Mouse (Mus musculus) frontal cortex, postnatal 10 days (tissue): Measurements from ENCODE around the gene Gbx2.

ENCODE experiments used
- DNase-seq, 2 experiments: peaks; one replicate each; pipeline ENCODE4 v3.0.0; 2022; ENCODE audit warnings: low spot score in 2 of 2, mixed read lengths in 1 of 2

The Gbx2 gene

DNA sequence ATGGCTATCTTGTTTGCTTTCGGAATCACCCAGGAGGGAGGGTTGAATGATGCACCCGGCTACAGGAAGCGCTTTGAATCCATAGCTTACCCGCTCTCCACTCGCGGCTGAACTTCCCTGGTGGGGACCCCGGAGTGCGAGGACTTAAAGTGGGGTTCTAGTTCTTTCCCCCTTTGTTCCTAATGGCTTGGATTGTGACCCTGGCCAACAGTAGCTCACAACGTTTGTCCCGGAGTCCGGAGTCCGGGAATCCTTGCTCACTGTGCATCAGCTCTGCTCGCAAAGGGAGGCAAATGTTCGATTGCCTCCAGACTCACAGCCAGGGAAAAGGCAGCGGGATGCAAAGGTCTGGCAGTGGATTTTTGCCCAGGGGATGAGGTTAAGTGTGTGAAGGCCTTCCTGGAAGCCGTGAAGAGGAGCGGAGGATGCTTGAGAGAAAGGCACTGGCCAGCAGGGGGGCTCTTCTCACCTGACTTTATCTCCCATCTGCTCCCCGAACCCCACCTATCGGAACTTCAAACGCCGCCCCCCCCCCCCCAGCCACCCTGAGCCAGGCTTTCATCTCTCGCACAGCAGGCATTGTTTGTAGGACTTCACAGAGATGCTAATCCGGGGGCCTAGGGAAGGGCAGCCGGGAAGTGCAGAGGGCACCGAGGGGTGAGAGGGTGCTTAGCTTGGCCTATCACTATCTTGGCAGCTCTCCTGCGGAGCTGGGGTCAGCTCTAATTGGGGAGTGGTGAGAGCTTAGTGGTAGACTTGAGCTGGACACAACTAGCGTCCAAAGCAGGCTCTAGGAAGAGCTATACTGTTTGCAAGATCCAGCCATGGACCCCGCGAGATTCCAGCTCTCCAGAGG is 4.7 kb upstream of the Gbx2 start:
- no peak for DNase-seq

DNA sequence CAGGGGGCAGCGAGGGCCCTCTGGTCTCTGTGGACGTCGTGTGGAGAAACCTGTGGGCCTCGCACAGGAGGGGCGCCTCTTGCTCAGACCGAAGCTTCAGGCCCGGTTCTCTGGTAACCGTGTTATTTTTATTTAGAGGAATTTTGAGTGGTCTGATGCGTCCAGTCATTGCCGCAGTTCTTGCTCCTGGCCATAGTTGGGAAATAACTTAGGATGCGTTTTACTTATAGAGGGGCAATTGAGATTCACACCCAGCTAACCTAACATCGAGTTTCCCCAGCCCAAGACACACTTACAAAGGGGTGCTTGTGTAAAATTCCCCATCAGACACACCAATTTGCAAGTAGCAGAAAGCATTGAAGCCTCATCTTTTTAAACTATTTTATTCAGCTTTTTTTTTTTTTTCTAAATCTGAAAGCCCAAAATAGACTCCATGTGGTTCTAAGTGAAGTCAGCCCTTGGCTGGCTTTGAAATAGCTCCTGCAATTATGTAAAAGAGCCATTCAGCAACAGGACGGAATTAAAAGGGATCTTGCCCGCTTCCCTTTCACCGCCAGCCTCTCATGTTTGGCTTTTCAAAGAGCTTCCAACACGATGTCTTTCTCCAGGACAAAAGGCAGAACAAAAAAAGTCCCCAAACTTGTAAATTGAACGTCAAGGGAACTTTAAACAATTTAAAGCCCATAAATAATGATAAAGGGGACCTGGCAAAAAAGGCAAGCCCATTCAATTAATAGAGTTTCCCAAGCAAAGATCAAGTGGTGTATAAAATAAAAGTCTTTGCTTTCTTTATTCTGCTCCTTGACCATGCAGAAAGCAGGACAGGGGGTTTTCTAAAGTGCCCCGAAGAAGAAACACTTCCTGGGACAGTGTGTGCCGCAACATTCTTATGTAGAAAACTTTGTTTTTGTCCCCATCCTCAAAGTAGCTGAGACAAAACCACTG is 3.6 kb upstream of the Gbx2 start:
- no peak for DNase-seq

DNA sequence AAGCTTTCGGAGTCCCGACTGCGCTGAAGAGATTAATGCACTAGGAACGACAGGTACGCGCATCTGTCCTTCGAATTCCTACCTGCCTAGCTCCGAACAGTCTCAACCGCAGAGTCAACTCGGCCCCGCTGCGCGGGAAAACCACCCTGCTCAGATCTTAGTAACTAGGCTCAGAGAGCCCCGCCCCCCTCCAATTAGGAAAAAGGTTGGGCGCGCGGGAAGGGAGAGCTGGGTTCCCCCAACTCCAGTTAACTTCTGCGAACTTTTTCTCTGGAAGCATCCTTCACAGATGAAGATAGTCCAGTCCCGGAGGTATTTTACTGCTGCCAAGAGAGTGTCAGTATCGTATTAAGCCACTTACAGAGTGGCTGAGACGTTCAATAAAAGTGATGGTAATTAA is 2.8 kb upstream of the Gbx2 start:
- no peak for DNase-seq

DNA sequence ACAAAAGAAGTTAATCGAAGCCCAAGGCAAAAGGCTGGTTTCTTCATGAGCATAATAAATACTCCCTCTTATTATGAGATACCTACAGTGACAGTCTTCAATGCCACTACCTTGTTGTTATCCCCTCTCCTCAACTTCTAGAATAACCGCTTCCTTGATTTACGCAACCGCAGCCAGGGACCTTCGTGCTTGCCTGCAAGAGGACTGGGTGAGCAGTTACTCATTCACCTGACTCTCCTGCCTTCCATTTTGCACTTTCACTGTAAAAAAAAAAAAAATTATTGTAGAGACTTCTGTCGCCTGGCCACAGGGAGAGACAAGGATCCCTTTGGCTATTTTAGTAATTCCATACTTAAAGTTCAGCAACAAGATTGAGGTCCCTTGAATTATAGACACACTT is 2.0 kb upstream of the Gbx2 start:
- no peak for DNase-seq

DNA sequence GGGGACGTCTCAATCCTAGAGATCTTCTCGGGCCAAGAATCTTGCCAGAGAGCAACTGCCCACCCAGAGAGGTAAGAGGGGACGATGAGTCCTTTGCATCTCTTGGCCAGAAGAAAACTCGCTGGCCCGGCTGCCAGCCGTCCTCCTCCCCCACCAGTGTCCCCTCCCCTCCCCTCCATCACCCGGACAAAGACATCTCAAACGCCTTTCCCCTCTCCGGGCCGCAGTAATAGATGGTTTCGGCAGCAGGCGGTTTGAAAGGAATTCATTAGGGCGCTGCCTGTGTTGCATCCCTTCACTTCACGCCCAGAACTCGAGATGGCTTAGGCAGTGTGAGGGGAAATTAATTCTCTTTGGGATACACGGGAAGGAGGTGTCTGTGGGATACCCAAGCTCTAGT is 1.6 kb upstream of the Gbx2 start:
- no peak for DNase-seq

DNA sequence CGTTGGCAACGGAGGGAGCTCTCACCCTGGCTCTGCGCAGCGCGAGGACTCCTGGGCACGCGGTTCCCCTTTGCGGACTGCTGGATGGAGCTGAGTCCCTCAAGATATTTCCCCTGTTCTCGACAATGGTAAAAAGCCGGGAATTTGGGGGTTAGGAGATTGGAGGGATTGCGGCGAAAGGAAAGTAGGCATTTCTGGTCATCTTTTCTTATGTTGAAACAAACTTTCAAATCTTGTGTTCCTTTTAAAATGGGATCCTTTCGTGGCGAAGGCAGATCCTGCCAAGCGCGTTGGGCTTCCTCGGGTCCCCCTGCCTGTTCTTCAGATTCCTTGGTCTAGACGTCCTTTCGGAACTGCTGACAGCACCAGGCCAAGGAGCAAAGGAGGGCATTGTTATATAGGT is 1.0 kb upstream of the Gbx2 start:
- DNase-seq = no peak

DNA sequence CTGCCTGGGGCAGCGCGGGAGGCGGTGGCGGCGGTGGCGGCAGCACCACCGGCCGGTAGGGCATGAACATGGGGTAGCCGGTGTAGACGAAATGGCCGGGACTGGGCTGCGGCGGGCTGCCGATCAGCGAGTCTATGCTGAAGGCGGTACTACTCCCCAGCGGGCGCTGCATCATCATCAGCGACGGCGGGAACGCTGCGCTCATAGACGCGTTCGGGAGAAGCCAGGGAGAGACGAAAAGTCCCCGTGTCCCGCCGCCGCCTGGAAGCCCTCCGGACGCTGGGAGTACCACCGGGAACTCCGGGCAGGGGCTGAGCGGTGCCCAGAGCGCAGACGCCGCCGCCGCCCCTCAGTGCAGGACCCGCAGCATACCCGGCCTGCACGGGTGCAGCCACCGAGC is 428 bp downstream of the Gbx2 start:
- no peak for DNase-seq

DNA sequence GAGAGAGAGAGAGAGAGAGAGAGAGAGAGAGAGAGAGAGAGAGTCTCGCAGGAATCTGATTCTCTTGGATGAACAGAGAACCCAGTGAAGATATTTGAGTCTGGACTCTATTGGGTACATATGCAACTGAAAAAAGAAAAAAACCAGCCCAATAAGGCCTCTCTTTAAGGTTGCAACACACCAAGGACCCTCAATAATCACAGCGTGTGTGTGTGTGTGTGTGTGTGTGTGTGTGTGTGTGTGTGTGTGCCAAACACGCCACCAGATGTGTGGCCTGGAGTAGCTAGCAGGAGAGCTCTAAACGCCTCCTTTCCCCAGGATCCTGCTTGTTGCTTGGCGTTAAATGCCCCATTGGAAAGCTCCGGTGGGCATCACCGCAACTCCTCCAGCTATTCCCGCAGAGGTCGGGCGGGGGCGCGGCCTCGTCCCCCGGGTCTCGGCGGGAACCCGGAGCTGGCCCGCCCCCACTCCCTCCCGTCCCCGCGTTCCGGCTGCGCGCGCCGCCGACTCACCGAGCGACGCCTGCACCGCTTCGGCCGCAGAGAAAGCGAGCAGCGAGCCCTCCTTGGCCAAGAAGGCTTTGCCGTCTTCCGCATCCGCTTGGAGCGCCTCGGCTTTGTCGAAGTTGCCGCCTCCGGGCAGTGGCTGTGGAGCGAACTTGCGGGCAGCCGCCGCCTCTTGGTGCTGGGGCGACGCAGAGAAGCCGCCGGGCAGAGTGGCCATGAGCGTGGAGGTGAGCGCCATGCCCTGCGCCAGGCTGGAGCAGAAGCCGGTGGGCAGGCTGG is 1.1 kb downstream of the Gbx2 start:
- DNase-seq = no peak

DNA sequence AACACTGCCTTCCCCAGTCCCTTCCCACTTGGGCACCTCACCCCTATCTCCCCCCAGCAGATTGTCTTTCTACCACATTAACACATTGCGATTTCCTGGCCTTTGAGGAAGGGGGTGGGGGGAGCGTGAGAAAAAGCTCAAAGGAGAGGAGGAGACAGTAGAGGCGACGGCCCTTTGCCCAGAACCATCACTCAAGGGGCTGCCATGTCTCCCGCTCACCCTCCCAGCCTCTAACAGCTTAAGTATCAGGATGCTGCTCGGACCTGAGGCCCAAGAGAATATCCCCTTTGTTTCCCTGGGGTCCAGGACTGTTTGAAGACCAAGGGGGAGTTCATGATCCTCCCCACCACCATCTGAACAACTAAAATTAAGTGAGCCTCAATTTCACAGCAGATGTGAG is 1.8 kb downstream of the Gbx2 start:
- no peak for DNase-seq

DNA sequence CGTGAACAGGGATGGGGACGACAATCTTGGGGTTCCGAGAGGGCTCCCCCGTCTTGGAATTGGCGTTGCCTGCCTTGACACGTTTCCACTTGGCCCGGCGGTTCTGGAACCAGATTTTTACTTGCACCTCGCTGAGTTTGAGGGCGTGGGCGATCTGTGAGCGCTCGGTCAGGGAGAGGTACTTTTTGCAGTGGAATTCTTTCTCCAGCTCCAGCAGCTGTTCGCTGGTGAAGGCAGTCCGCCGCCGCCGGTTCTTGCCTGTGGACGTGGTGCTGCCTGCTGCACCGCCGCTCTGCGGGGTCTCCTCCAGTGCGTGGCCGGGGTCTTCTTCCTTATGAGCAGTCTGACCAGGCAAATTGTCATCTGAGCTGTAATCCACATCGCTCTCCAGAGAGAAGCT is 2.3 kb downstream of the Gbx2 start:
- DNase-seq = no peak

DNA sequence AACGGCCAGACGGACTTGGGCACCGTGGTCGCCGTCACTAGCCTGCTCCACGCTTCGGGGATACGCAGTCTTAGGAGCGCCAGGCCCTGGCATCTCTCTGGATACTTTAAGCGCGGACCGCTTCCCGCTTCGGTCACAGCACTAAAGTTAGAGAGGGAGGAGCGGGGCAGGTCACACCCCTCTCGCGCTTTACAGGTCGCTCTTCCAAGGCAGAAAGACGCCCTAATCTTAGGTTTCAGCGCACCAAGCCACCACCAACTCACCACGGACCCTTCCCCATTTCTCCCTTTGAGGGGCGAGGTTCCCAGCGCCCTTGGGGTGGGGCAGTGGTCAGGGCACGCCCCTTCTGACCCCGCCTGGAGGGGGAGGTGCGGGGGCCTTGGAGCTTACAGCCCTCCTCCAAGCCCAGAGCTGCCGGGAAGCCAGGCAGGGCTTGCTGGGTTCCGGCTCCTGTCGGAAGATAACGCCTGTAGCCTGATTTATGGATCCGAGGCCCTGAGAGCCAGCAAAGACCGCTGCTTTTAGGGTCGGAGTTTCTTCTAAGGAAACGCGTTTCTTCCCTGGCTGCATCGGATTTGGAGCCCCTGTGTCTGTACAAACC is 3.8 kb downstream of the Gbx2 start:
- DNase-seq = no peak

DNA sequence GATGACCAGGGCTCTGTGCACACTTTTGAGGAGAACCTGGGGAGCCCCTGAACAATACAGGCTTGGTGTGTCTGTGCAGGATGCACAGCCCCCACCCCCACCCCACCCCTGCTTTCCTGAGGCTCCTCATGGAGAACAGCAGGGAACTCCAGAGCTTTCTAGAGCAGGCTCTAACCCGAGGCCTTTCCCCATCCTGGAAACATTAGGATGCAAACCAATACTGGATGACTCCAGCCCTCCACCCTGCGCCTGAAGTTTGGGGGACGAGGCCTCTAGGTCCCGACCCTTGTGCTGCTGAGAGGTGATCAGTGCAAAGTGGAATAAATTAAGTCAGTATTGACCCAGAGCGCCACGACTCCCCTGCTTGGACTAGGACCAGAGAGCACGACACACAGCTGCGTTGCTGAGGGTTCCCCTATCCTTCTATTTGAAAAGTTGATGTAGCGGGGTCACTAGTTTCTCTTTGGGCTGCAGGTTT is 4.4 kb downstream of the Gbx2 start:
- DNase-seq = no peak

DNA sequence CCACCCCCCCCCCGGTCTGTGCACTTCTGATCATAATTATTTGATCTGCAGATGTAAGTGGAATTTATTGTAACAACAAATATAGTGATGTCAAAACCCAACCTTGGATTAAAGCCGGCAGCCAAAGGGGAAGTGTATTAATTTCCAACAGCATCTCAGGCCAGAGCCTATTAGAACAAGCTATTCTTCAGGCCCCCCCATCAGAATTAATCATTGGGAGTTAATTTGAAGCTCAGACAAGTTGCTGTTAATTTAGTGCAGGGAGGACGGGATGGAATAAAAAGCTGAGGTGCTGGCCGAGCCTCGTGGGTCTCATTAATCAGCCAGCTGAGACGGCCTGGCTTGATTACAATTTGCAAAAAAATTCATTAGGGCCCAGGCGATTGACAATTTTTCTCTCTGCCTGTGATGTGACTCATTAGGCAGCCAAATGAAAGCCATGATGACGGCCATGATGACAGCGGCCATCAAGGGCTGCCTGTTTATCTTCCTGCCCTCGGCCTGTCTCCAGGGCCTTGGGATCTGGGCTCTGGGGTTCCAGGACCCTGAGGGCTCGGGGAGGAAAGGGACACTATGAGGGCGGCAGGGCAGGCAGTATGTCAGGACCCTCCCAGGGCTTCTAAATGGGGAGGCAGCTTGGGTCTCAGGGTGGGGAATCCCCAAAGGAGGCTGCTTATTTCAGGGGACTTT is 5.3 kb downstream of the Gbx2 start:
- DNase-seq = no peak

DNA sequence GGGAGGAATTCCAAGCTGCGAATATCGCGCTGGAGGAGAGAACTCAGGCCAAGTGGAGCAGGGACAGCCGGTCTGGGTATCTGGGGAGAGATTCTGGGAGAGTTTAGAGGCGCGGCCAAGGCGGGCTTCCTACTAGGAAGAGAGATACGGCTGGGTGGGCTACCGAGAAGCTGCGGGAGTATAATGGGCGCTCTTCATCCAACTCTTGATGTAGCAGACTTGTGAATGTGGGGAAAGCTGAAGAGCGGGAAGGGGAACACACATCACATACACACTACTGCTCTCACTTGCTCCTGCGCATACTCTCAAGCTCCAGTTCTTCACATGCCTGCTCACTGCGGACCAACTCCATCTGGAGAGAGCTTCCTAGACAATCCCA is 7.3 kb downstream of the Gbx2 start:
- DNase-seq = no peak

DNA sequence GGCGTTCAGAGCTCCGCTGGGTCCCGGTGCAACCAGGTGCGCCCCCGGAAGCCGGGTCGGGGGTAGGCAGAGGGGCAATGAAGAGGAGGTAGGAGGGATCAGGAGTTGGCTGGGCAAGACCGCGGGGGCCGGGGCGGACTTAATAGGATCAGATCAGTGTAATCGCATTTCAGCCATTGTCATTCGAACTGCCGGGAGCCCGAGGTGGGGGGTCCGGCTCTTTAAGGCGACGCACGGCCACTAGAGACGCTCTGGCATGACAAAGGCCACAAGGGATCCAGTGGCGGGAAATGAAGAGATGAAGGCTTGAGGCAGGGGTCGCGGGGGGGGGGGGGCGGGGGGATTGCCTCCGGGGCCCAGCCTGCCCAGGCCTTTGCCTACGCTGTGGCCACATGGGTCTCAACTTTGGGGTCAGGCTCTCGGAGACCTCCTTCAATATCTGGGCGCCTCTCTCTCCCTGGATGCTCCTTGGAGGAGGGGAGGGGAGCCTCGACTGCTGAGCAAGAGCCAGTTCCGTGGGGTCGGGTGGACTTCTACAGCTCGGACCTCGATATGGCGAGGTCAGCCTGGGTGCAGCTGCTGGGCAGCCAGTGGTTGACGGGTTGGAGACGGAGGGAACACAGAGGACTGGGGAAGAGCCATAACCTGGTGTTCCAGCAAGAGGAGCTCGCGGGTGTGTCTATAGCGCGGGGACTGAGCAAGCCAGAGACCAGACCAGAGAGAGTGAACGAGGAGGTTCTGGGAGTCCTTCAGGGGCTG is 7.9 kb downstream of the Gbx2 start:
- DNase-seq = no peak

DNA sequence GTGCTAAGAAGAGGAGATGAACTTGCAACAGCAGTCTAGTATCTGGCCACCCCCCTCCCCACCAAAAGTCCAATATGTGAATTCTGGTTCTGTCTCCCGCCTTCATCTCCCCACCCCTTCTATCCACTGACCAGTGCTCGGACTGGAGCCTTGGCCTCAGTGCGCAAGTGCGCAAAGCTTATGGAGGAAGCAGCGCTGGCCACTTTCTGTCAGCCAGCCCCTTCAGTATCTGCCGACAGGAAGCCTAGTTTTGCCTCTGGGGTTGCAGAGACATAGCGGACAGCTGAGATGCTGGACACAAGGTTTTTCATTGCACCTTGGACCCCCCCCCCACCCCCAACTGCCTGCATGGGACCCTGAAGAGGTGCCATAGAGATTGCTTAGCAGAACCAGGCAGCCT is 8.7 kb downstream of the Gbx2 start:
- DNase-seq = no peak

DNA sequence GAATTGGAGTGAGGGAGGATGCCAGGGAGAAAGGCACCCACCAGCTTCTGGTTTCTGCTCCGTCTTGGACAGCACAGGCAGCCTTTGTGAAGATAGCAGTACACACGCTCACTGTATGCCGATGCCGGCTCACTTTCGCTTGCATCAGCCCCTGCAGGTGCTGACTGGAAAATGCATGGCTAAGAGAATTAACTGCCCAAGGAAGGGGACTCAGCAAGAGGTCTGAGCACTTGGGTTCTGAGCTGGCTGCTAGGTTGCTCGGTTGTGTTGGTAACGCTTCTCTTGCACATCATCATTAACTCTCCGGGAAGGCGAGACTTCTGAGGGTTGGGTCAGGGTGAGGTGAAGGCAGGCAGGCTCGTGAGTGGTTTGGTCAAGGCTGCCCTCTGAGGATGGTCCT is 9.2 kb downstream of the Gbx2 start:
- DNase-seq = no peak

DNA sequence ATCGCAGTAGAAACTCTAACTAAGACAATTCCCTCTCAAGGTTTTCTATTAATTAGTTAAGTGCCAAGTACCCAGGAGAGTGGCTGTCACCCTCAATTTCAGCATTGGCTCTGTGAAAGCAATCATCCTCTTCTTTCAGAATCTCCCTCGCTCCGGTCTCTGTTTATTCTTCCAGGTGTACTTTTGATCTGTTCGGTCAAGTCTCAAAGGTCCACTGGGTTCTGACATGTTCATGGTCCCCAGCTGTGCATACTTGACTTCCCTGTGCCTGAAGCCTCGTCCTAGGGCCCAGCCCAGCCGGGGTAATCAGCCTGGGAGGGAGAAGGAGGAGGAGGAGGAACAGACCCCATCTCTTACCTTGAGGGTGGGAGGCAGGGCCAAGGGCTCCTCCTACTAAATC is 11.8 kb downstream of the Gbx2 start:
- DNase-seq = no peak

DNA sequence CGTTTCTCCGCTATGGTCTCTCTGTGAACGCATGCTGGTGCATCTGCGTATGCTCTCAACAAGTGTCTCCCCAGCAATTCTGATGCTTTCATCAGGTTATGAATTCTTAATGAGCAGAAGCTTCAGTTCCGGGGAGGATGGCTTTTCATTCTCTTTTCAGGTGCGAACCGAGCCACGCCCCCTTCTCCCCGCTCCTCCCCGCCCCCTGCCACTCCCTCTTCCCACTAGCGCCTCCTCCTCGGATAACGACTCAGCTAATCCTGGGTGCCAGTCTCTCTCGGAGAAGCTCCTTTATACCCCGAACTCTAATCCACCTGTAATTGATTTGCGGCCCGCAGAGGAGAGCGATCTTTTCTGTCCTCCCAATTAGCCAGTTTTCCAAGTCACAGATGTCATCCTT is 12.9 kb downstream of the Gbx2 start:
- no peak for DNase-seq

DNA sequence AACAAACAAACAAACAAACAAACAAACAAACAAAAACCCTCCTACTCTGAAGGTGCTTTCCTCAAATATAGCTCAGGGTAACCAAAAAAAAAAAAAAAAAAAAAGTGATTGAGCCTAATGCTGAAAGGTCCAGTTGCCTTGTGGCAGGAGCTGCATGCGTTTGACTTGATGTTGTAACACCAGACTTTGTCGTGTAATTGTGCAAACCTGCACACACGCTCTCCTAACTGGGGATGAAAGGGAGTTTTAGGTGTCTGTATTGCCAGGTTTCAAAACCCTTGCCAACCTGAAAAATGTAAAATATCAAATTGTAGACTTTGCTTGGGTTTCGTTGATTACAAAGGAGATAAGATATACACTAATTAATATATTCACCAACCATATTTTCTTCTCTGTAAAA is 17.4 kb downstream of the Gbx2 start:
- no peak for DNase-seq
